Comparison of ENCODE assay signal across 14 mouse cellular contexts in genomic region chr17:13732685-13733084, GRCm38 (mm10). TPM values are rescaled to one million over a fixed set of nuclear protein-coding genes. Genes with fewer than 3 reads are reported as not detected.
A peak's percentile ranks its signal among the peaks of the same experiment; 100 is the strongest.
DNase-seq lines count a peak whose midpoint lies in the region; ATAC-seq and TF ChIP-seq lines count a peak whose summit lies in the region.
"Had no signal": no experiment of that assay in that cellular context is flagged by ENCODE, and none has a peak within 500 bp of the region (broad histone marks: within the 10 kb centered on the region; RNA-seq: fewer than 3 reads in every experiment).

No protein-coding gene starts in this region.

- no peak overlapping the region for H3K4me3 ChIP-seq in heart, embryonic 12.5 days
- no peak overlapping the region for H3K4me3 ChIP-seq in ES-Bruce4 (ENCODE audit: low read depth, low read length)
- H3K4me3 ChIP-seq in heart, embryonic 14.5 days (ENCODE audit: control insufficient read depth in 1 of 2, insufficient read depth in 1 of 2, low read depth in 1 of 2, low read length in 2 of 2) = no peak overlapping the region
- H3K4me3 ChIP-seq in myocyte = no peak overlapping the region
- H3K4me3 ChIP-seq: limb, embryonic 12.5 days; neural tube, embryonic 13.5 days had no signal

- H3ac ChIP-seq in myocyte (ENCODE audit: control insufficient read depth, insufficient read length) = no peak overlapping the region

- peak overlapping the region; percentile 48 for H3K27ac ChIP-seq in heart, embryonic 12.5 days (ENCODE audit: poor library complexity, severe bottlenecking)
- 0 out of 2 replicates have a peak overlapping the region, but pooled peaks have one; percentile 16 for H3K27ac ChIP-seq in ES-Bruce4 (ENCODE audit: insufficient read depth, low read length)
- peak overlapping the region; percentile 42 to 68; a peak in 3 of 4 replicates for H3K27ac ChIP-seq in heart, embryonic 14.5 days (replicated peaks in 1 of 2; ENCODE audit: control insufficient read depth in 1 of 2, insufficient read depth in 1 of 2, low read depth in 2 of 2, low read length in 2 of 2)
- H3K27ac ChIP-seq: limb, embryonic 12.5 days; neural tube, embryonic 13.5 days had no signal

- TF ChIP-seq POLR2A in ES-Bruce4 (IDR thresholded peaks at IDR 0.05; ENCODE audit: insufficient read depth, low read length) (no peak), myocyte (IDR thresholded peaks at IDR 0.05; ENCODE audit: insufficient read length, low read depth) (no peak)

- H3K9ac ChIP-seq in heart, embryonic 12.5 days = peak overlapping the region; percentile 5; the same call in 1 of the 2 replicates
- no peak overlapping the region for H3K9ac ChIP-seq in ES-Bruce4 (ENCODE audit: low read depth, poor library complexity, severe bottlenecking)
- peak overlapping the region; percentile 54 for H3K9ac ChIP-seq in heart, embryonic 14.5 days (ENCODE audit: low read length)
- H3K9ac ChIP-seq: limb, embryonic 12.5 days; neural tube, embryonic 13.5 days had no signal

- H3K9me3 ChIP-seq in heart, embryonic 12.5 days (replicated peaks) = no peaks in the 10 kb centered on the region
- no peaks in the 10 kb centered on the region for H3K9me3 ChIP-seq in ES-Bruce4 (replicated peaks; ENCODE audit: control insufficient read depth, insufficient read depth, low read length, poor library complexity, severe bottlenecking)
- no peaks in the 10 kb centered on the region for H3K9me3 ChIP-seq in heart, embryonic 14.5 days (ENCODE audit: control insufficient read depth, low read length)
- H3K9me3 ChIP-seq: limb, embryonic 12.5 days; neural tube, embryonic 13.5 days had no signal

- WGBS in heart, embryonic 12.5 days = 10% methylated on average over 8 of the region's 8 CpGs
- WGBS in heart, embryonic 14.5 days = 9% methylated on average over 8 of the region's 8 CpGs

- DNase-seq in heart, postnatal 36 days = no peak
- DNase-seq in layer of hippocampus, adult 9-10 months (ENCODE audit: low spot score) = no peak
- DNase-seq: cerebellum, adult 11-12 months; embryo, embryonic 11 days; midbrain, embryonic 14.5 days; retina, postnatal 1 day; thymus, adult 2 months had no signal

- H3K27me3 ChIP-seq in heart, embryonic 12.5 days (replicated peaks) = no peaks in the 10 kb centered on the region
- H3K27me3 ChIP-seq in ES-Bruce4 (ENCODE audit: control insufficient read depth, insufficient read depth, low read length, poor library complexity, severe bottlenecking) (no peaks in the 10 kb centered on the region), myocyte (ENCODE audit: control insufficient read depth, insufficient read depth, insufficient read length) (no peaks in the 10 kb centered on the region)
- H3K27me3 ChIP-seq in heart, embryonic 14.5 days (ENCODE audit: control insufficient read depth, insufficient read depth, low read length) = no peaks in the 10 kb centered on the region
- H3K27me3 ChIP-seq: neural tube, embryonic 13.5 days had no signal

- H3K4me1 ChIP-seq in heart, embryonic 12.5 days (replicated peaks) = peaks cover 35% of the 10 kb centered on the region
- peaks cover 6% of the 10 kb centered on the region for H3K4me1 ChIP-seq in ES-Bruce4 (ENCODE audit: control insufficient read depth, insufficient read depth, low read length)
- peaks cover 21 to 26% of the 10 kb centered on the region in 2 experiments for H3K4me1 ChIP-seq in heart, embryonic 14.5 days (ENCODE audit: control insufficient read depth in 2 of 2, insufficient read depth in 2 of 2, low read length in 2 of 2)

- H3K4me2 ChIP-seq in heart, embryonic 12.5 days = peak overlapping the region; percentile 45
- H3K4me2 ChIP-seq in heart, embryonic 14.5 days (ENCODE audit: low read length) = peak overlapping the region; percentile 52
- H3K4me2 ChIP-seq in myocyte (ENCODE audit: low read depth) = peak overlapping the region; percentile 10
- H3K4me2 ChIP-seq: limb, embryonic 12.5 days; neural tube, embryonic 13.5 days had no signal

- no peaks in the 10 kb centered on the region for H3K79me2 ChIP-seq in myocyte (ENCODE audit: control insufficient read depth, insufficient read depth)

- intact Hi-C loops in heart, postnatal 36 days (cut with DNase I) = no loop called here

- no peaks in the 10 kb centered on the region for H3K36me3 ChIP-seq in heart, embryonic 12.5 days
- H3K36me3 ChIP-seq in ES-Bruce4 (ENCODE audit: control insufficient read depth, insufficient read depth, low read length, poor library complexity, severe bottlenecking) = no peaks in the 10 kb centered on the region
- H3K36me3 ChIP-seq in heart, embryonic 14.5 days (ENCODE audit: control insufficient read depth, insufficient read depth, low read length) = no peaks in the 10 kb centered on the region
- H3K36me3 ChIP-seq in myocyte (ENCODE audit: control insufficient read depth, insufficient read depth) = no peaks in the 10 kb centered on the region
- H3K36me3 ChIP-seq: limb, embryonic 12.5 days; neural tube, embryonic 13.5 days had no signal

- TF ChIP-seq EP300 in ES-Bruce4 (IDR thresholded peaks at IDR 0.05; ENCODE audit: insufficient read depth, low read depth, low read length) = no peak

- ATAC-seq in heart, embryonic 12.5 days (ENCODE audit: insufficient number of reproducible peaks, low FRiP score) = 0 out of 2 replicates have a peak, but pooled peaks have one; percentile 51
- 0 out of 2 replicates have a peak, but pooled peaks have one; percentile 53 for ATAC-seq in heart, embryonic 14.5 days (ENCODE audit: insufficient number of reproducible peaks, insufficient read depth, low FRiP score, low read depth)
- no peak for ATAC-seq in CD4-positive, CD25-positive, alpha-beta regulatory T cell, adult 4 months

- no peak for TF ChIP-seq CTCF in ES-Bruce4 (IDR thresholded peaks at IDR 0.05; ENCODE audit: low read depth, low read length)

TF ChIP-seq in myocyte, 11 proteins besides CTCF, POLR2A, EP300 and RAD21:
- TF ChIP-seq SRF (IDR thresholded peaks at IDR 0.05; ENCODE audit: control insufficient read depth, insufficient read length, low read depth) (no peak), TCF12 (IDR thresholded peaks at IDR 0.05; ENCODE audit: insufficient read depth, poor library complexity, severe bottlenecking) (no peak), E2F4 (IDR thresholded peaks at IDR 0.05; ENCODE audit: insufficient read depth) (no peak), MAX (IDR thresholded peaks at IDR 0.05; ENCODE audit: low read depth) (no peak), REST (IDR thresholded peaks at IDR 0.05; ENCODE audit: insufficient read depth, insufficient read length) (no peak), POLR2AphosphoS2 (IDR thresholded peaks at IDR 0.05; ENCODE audit: insufficient read length, low read depth) (no peak), MYOD1 (IDR thresholded peaks at IDR 0.05; ENCODE audit: control insufficient read depth in 1 of 3, insufficient read length in 2 of 3, low read depth in 2 of 3) (peak in 1 of 3 experiments; percentile 49), MYOG (IDR thresholded peaks at IDR 0.05; ENCODE audit: control insufficient read depth in 1 of 3, insufficient read depth in 1 of 3, insufficient read length in 2 of 3, low read depth in 2 of 3) (peak in 1 of 3 experiments; percentile 71), USF1 (IDR thresholded peaks at IDR 0.05; ENCODE audit: low read depth) (no peak), CEBPB (IDR thresholded peaks at IDR 0.05; ENCODE audit: insufficient read depth, poor library complexity, severe bottlenecking) (no peak)

RNA-seq across cellular contexts. Expression of gene Afdn, which starts 27.7 kb away (rescaled TPM):
- 106 and 108 TPM in 2 replicates for polyA plus RNA-seq in heart, embryonic 12.5 days (2016; fragmentation: Nextera tagmentation; extraction: Ambion mirVana)
- total RNA-seq in heart, postnatal 36 days (2021) = 100 to 1,000 TPM in 1 of 2 experiments, 10 to 100 TPM in 1; 86.4 to 102 TPM
- 286 and 288 TPM in 2 replicates for polyA plus RNA-seq in ES-Bruce4 (2011; ENCODE audit: insufficient read depth, insufficient read length, low read depth, missing spikeins)
- 77.5 and 78.1 TPM in 2 replicates for polyA plus RNA-seq in heart, embryonic 14.5 days (2014; fragmentation: Nextera tagmentation; extraction: Ambion mirVana)
- polyA plus RNA-seq in myocyte (2012; fragmentation: generic; extraction: Trizol) = 22.1 TPM
- polyA plus RNA-seq in CD4-positive, CD25-positive, alpha-beta regulatory T cell, adult 4 months (2017; shearing (Covaris generic)) = 1 to 10 TPM; 1.5 to 4.1 TPM

RNA-seq across cellular contexts. Expression of gene Tcte2, which starts 28.9 kb away (rescaled TPM):
- 3.6 and 4.9 TPM in 2 replicates for polyA plus RNA-seq in heart, embryonic 12.5 days (2016; fragmentation: Nextera tagmentation; extraction: Ambion mirVana)
- 1 to 10 TPM; 4.1 to 6.4 TPM for total RNA-seq in heart, postnatal 36 days (2021)
- polyA plus RNA-seq in ES-Bruce4 (2011; ENCODE audit: insufficient read depth, insufficient read length, low read depth, missing spikeins) (8.2 and 8.3 TPM in 2 replicates), myocyte (2012; fragmentation: generic; extraction: Trizol) (0.97 TPM)
- polyA plus RNA-seq in heart, embryonic 14.5 days (2014; fragmentation: Nextera tagmentation; extraction: Ambion mirVana) = 5.0 and 6.0 TPM in 2 replicates
- polyA plus RNA-seq in CD4-positive, CD25-positive, alpha-beta regulatory T cell, adult 4 months (2017; shearing (Covaris generic)) = not detected
